Mouse (Mus musculus) heart, postnatal 0 days (tissue): Measurements from ENCODE around the gene Rsph3a. TPM values are rescaled to one million over a fixed set of nuclear protein-coding genes. Genes with fewer than 3 reads are reported as not detected.

Experiments used
- ATAC-seq: fragments of 200-750 bp; cut with Nextera tagmentation; 2 replicates; pipeline ENCODE4 v1.8.0; 2017; ENCODE audit warnings: low read depth, moderate number of reproducible peaks, moderate library complexity; ENCODE audit not compliant: insufficient read depth
- DNase-seq: peaks from one replicate; pipeline ENCODE4 v3.0.0-alpha.2; 2016; ENCODE audit warnings: low spot score
- H3K27ac ChIP-seq: fragments of 300-500 bp; sonication (generic); 2 replicates; pipeline ENCODE4 v1.5.1; 2014; ENCODE audit warnings: low read depth, mild to moderate bottlenecking
- H3K27me3 ChIP-seq: fragments of 300-500 bp; sonication (generic); 2 replicates; pipeline ENCODE4 v1.6.1; 2014; ENCODE audit warnings: low read length, mixed read lengths; ENCODE audit not compliant: control insufficient read depth, insufficient read depth
- H3K36me3 ChIP-seq: fragments of 300-500 bp; sonication (generic); replicated peaks from 2 replicates; pipeline ENCODE4 v1.6.1; 2014; ENCODE audit warnings: low read length, mixed read lengths; ENCODE audit not compliant: control insufficient read depth, insufficient read depth
- H3K4me1 ChIP-seq: fragments of 300-500 bp; sonication (generic); 2 replicates; pipeline ENCODE4 v1.6.1; 2014; ENCODE audit warnings: antibody characterized with exemption; ENCODE audit not compliant: control insufficient read depth, insufficient read depth
- H3K4me2 ChIP-seq: fragments of 300-500 bp; sonication (generic); 2 replicates; pipeline ENCODE4 v1.6.1; 2014; ENCODE audit warnings: low read depth, mild to moderate bottlenecking, low read length, moderate library complexity
- H3K4me3 ChIP-seq: fragments of 300-500 bp; sonication (generic); 2 replicates; pipeline ENCODE4 v1.5.1; 2014; ENCODE audit warnings: low read depth, low read length
- H3K9ac ChIP-seq: fragments of 300-500 bp; sonication (generic); replicated peaks from 2 replicates; pipeline ENCODE4 v1.6.1; 2014; ENCODE audit warnings: low read depth, low read length, mixed read lengths
- H3K9me3 ChIP-seq: fragments of 300-500 bp; sonication (generic); replicated peaks from 2 replicates; pipeline ENCODE4 v1.6.1; 2016; ENCODE audit warnings: low read length; ENCODE audit not compliant: control insufficient read depth
- CTCF ChIP-seq: IDR thresholded peaks from 2 replicates; pipeline ENCODE4 v1.5.1; 2016; ENCODE audit warnings: antibody characterized with exemption, control low read depth, low read depth
- EP300 ChIP-seq: IDR thresholded peaks from 2 replicates; pipeline ENCODE4 v1.6.1; 2016; ENCODE audit warnings: antibody characterized with exemption, low read depth
- WGBS: fragments of 180-500 bp; shearing (Covaris S2); extraction: QIAGEN DNeasy Blood & Tissue Kit; methylation state at CpG from one replicate; pipeline ENCODE4 v1.1.7; 2014; 5-methylcytosine and 5-hydroxymethylcytosine counted together
- polyA plus RNA-seq: library from polyadenylated mRNA; unstranded; fragments of >200 nt; fragmentation: Nextera tagmentation; extraction: Ambion mirVana; gene quantifications from 2 replicates; pipeline ENCODE4 v1.2.1, GENCODE M21; 2015
- total RNA-seq: library from RNA; depleted of rRNA; stranded (reverse); fragments of >200 nt; gene quantifications from 2 replicates; pipeline ENCODE4 v1.2.3, GENCODE M21; 2014; ENCODE audit warnings: low replicate concordance

Gene Rsph3a
- total and polyA plus RNA-seq, 2 experiments from 2014 or later: 42.6 to 76.5 TPM

- DNase-seq (no peak), ATAC-seq (no peak)
- no peak overlapping the region for H3K27ac ChIP-seq
- H3K36me3 ChIP-seq: no peaks in the 10 kb centered on the region
- no peak overlapping the region for H3K9ac ChIP-seq
- H3K9me3 ChIP-seq: peaks cover 7% of the 10 kb centered on the region
- no peak overlapping the region for H3K4me3 ChIP-seq
- 47% methylated on average over 9 of the region's 9 CpGs for WGBS
- H3K27me3 ChIP-seq: peaks cover 6% of the 10 kb centered on the region; the same call in 1 of the 2 replicates
- no peak overlapping the region for H3K4me2 ChIP-seq
- H3K4me1 ChIP-seq: no peaks in the 10 kb centered on the region
- TF ChIP-seq CTCF (no peak), EP300 (no peak)
Measured at GRCm38 (mm10) chr17:7915791-7916190, 29.6 kb upstream of the Rsph3a start.

DNA sequence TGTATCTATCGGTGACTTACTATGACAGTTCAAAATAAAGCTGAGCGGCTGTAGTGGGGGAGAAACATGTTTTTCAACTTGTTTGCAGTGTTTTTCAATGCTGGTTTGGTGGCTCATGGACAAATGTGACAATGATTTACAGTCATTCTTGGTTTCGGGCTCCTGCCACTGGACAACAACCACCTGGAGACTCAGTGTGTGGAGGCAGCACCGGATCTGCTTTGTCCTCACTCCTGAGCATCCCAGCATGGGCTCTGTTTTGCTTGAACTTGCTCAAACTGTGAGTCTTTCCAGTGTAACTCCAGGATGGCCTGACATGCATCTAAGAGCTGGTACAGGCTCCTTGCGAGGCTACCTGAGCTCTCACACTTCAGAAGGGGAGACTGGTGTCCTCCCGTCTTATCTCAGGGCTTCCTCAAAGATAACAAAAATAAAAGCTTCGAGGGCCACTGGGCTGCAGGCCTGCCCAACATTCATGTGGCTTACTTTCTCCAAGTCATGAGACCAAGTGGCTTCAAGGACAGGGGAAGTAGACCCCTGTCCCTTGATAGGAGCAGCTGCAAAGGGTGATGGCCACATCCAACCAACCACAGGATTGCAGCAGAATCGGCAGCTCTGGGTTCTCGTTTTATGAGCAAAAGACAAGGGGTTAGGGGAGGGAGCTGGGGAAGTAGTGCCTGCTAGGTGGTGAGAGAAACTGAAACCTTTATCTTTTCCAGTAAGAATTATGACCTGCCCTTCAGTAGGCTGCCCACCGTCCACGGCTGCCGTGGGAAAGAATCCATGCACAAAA lies 28.4 kb upstream of the Rsph3a start:
- H3K4me3 ChIP-seq: no peak overlapping the region
- peaks cover 6% of the 10 kb centered on the region; the same call in 1 of the 2 replicates for H3K27me3 ChIP-seq
- no peaks in the 10 kb centered on the region for H3K36me3 ChIP-seq
- no peaks in the 10 kb centered on the region for H3K4me1 ChIP-seq
- TF ChIP-seq EP300 (no peak), CTCF (no peak)
- no peak overlapping the region for H3K27ac ChIP-seq
- DNase-seq (no peak), ATAC-seq (no peak)
- H3K9me3 ChIP-seq: no peaks in the 10 kb centered on the region
- no peak overlapping the region for H3K4me2 ChIP-seq
- WGBS: 54% methylated on average over 12 of the region's 12 CpGs
- H3K9ac ChIP-seq: no peak overlapping the region

DNA sequence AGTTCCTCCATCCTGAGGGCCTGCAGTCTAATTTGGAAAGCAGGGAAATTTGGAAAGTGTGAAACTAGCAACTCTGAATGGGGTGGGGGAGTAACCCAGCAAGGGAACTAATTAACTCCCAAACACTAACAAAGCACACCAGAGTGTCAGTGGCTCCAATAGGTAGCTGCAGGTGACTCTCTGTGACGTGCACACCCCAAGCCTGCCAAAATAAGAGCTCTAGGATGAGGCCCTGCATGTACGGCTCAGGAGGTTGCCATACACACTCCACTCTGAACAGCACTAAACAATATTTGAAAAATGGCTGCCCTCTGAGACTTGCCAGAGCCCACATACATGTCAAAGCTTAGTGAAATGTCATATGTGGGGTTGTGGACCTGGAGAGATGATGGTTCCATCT lies 27.1 kb upstream of the Rsph3a start:
- H3K27me3 ChIP-seq: peaks cover 10% of the 10 kb centered on the region; the same call in 1 of the 2 replicates

GRCm38 (mm10) chr17:7919209-7919608 lies 26.2 kb upstream of the Rsph3a start:
- Histone ChIP-seq H3K9me3 (no peaks in the 10 kb centered on the region), H3K4me2 (no peak overlapping the region), H3K27me3 (peaks cover 7% of the 10 kb centered on the region; the same call in 1 of the 2 replicates), H3K36me3 (no peaks in the 10 kb centered on the region), H3K27ac (no peak overlapping the region), H3K4me1 (no peaks in the 10 kb centered on the region), H3K9ac (no peak overlapping the region), H3K4me3 (no peak overlapping the region)
- TF ChIP-seq EP300 (no peak), CTCF (no peak)
- WGBS: 76% methylated on average over 2 of the region's 2 CpGs
- DNase-seq: no peak
- no peak for ATAC-seq

More for the DNA sequence above, 27.1 kb upstream of the Rsph3a start:
- no peak overlapping the region for H3K9ac ChIP-seq
- WGBS: 81% methylated on average over 2 of the region's 2 CpGs
- DNase-seq (no peak), ATAC-seq (no peak)
- H3K4me3 ChIP-seq: no peak overlapping the region
- TF ChIP-seq CTCF (no peak), EP300 (no peak)
- no peaks in the 10 kb centered on the region for H3K9me3 ChIP-seq
- no peaks in the 10 kb centered on the region for H3K36me3 ChIP-seq
- no peaks in the 10 kb centered on the region for H3K4me1 ChIP-seq
- no peak overlapping the region for H3K27ac ChIP-seq
- H3K4me2 ChIP-seq: no peak overlapping the region

DNA sequence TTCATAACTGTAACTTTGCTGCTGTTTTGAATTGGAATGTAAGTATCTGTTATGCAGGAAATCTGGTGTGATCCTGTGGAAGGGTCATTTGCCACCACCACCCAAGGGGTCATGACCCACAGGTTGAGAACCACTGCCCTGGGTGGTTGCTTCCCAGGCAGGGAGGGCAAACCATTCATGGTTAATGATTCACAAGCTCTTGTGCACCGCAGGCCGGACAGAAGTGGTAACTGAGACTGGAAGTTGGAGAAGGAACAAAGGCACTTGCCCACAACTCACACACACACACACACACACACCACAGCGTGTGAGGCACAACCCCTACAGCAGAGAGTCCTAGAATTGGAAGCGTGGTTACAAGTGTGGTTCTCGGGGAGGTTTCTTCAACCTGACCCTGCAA lies 22.9 kb upstream of the Rsph3a start:
- 88% methylated on average over 5 of the region's 5 CpGs for WGBS
- H3K9me3 ChIP-seq: no peaks in the 10 kb centered on the region
- H3K4me1 ChIP-seq: no peaks in the 10 kb centered on the region

More for the DNA sequence above, 22.9 kb upstream of the Rsph3a start:
- 0 out of 2 replicates have a peak, but pooled peaks cover 3% of the 10 kb centered on the region for H3K27me3 ChIP-seq
- H3K9ac ChIP-seq: no peak overlapping the region
- H3K4me2 ChIP-seq: no peak overlapping the region
- DNase-seq (no peak), ATAC-seq (no peak)
- no peak overlapping the region for H3K27ac ChIP-seq
- no peak overlapping the region for H3K4me3 ChIP-seq
- no peaks in the 10 kb centered on the region for H3K36me3 ChIP-seq
- TF ChIP-seq CTCF (no peak), EP300 (no peak)
